Mouse (Mus musculus) T-helper 1 cell (primary cell): ENCODE measurements around the gene Tnfsf18.

Source experiments
- in situ Hi-C: fragments of 300-600 bp; cut with MboI, MseI; formaldehyde crosslinking; loops from one replicate; pipeline ENCODE4 v1.15.1; 2025; ENCODE audit warnings: high pct_unique_total_duplicates

Gene Tnfsf18

GRCm38 (mm10) chr1:161494343-161494742 is at the start of gene Tnfsf18:
TSS of gene Tnfsf18 (plus strand) at chr1:161494655.
- in situ Hi-C loops = loop anchor here (5.0 kb wide), 1 partner anchor 82 kb away; no protein-coding TSS in a partner anchor

- in situ Hi-C loops = no loop called here
Measured at GRCm38 (mm10) chr1:161444858-161445257, 49.6 kb upstream of the Tnfsf18 start.

- in situ Hi-C loops = no loop called here
Measured at GRCm38 (mm10) chr1:161451683-161452245, 42.7 kb upstream of the Tnfsf18 start.

GRCm38 (mm10) chr1:161452250-161452649 is 42.2 kb upstream of the Tnfsf18 start:
- in situ Hi-C loops = no loop called here

- in situ Hi-C loops = no loop called here
Measured at GRCm38 (mm10) chr1:161463388-161464085, 30.9 kb upstream of the Tnfsf18 start.

GRCm38 (mm10) chr1:161477221-161477620 is 17.2 kb upstream of the Tnfsf18 start:
- in situ Hi-C loops = no loop called here

GRCm38 (mm10) chr1:161479854-161480253 is 14.6 kb upstream of the Tnfsf18 start:
- in situ Hi-C loops = no loop called here

- in situ Hi-C loops = no loop called here
Measured at GRCm38 (mm10) chr1:161482211-161482610, 12.2 kb upstream of the Tnfsf18 start.

GRCm38 (mm10) chr1:161487069-161487468 is 7.4 kb upstream of the Tnfsf18 start:
- in situ Hi-C loops = no loop called here

GRCm38 (mm10) chr1:161491766-161492165 is 2.7 kb upstream of the Tnfsf18 start:
- in situ Hi-C loops = loop anchor here (5.0 kb wide), 1 partner anchor 79 kb away; no protein-coding TSS in a partner anchor

GRCm38 (mm10) chr1:161496866-161497645 is 2.6 kb downstream of the Tnfsf18 start:
- in situ Hi-C loops = no loop called here

- in situ Hi-C loops = no loop called here
Measured at GRCm38 (mm10) chr1:161500114-161500810, 5.8 kb downstream of the Tnfsf18 start.

- in situ Hi-C loops = no loop called here
Measured at GRCm38 (mm10) chr1:161500811-161501146, 6.3 kb downstream of the Tnfsf18 start.

GRCm38 (mm10) chr1:161506317-161506716 is 11.9 kb downstream of the Tnfsf18 start:
- in situ Hi-C loops = no loop called here

GRCm38 (mm10) chr1:161507623-161508047 is 13.2 kb downstream of the Tnfsf18 start:
- in situ Hi-C loops = no loop called here

GRCm38 (mm10) chr1:161517355-161517754 is 22.9 kb downstream of the Tnfsf18 start:
- in situ Hi-C loops = no loop called here

- in situ Hi-C loops = no loop called here
Measured at GRCm38 (mm10) chr1:161520223-161520622, 25.8 kb downstream of the Tnfsf18 start.

GRCm38 (mm10) chr1:161528173-161528572 is 33.7 kb downstream of the Tnfsf18 start:
- in situ Hi-C loops = no loop called here

GRCm38 (mm10) chr1:161550596-161551095 is 56.2 kb downstream of the Tnfsf18 start:
- in situ Hi-C loops = no loop called here

- in situ Hi-C loops = no loop called here
Measured at GRCm38 (mm10) chr1:161552098-161552497, 57.6 kb downstream of the Tnfsf18 start.
